Mouse (Mus musculus) mouse trophoblast stem cell (cell line): Measurements from ENCODE around the gene Ptgfrn.

Experiments used
- in situ Hi-C, 2 experiments: fragments of 300-500 bp; cut with MseI, MboI; formaldehyde crosslinking; loops; 2 replicates in 1 of 2; 3 replicates in 1 of 2; pipeline ENCODE4 v1.15.1; 2025

Gene Ptgfrn

GRCm38 (mm10) chr3:101003575-101004356 lies 106.3 kb downstream of the Ptgfrn start:
- in situ Hi-C loops = no loop called here

GRCm38 (mm10) chr3:100999732-101000131 lies 110.3 kb downstream of the Ptgfrn start:
- in situ Hi-C loops = loop anchor here in 1 of 2 experiments (25.0 kb wide), 1 partner anchor 463 kb away; no protein-coding TSS in a partner anchor

DNA sequence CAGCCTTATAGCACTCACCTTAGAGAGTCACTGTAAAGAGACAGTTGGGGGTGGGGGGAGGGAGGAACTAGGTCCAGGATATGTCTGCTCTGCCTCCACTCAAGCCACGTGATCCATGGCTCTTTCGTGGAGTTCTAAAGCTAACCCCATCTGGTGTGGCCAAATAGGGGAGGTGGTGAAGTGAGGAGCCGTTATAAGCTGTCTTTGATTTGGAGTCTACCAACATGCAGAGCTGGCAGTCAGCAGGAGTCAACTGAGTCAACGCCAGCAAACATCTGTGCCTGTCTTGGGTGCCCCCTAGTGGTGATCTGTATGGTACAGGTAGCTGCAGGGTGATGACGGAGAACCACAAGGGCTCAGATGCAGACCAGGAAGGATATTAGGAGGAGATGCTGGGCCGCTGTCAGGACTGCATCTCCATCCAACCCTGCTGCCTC lies 111.2 kb downstream of the Ptgfrn start:
- in situ Hi-C loops = loop anchor here in 1 of 2 experiments (25.0 kb wide), 1 partner anchor 463 kb away; no protein-coding TSS in a partner anchor

DNA sequence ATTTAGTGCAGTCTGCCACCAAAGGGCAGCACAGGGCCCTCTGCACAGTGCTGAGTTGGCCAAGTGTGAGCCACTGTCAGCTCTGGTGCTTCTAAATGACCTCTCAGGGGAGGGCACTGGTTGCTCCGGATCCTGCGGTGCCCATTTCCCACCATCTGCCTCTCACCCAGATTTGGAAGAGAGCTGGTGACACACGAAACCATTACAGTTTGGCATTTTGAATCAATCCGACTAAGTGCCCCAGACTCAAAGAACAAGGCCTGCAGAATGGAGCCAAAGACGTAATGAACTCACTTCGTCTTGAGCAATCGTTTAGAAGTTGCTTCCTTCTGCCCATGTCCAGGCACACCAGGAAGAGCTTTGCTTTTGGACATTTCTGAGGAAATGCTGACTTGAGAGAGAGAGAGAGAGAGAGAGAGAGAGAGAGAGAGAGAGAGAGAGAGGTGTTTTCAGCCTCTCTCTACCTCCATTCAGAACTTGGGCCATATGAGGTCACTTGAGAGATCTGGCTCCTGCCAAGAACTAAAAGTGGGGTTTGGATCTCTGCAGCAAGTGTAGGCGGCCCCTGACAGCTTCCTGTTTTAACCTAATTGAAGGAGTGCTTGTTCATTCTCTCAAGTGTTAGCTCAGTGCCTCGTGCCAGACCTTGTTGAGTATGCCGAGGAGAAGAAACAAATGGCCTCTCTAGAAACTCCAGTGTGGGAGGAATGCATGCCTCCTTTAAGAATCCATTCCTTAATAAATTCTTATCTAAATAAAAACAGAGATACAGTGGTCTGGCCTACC lies 112.1 kb downstream of the Ptgfrn start:
- in situ Hi-C loops = loop anchor here in 1 of 2 experiments (25.0 kb wide), 1 partner anchor 464 kb away; no protein-coding TSS in a partner anchor

- in situ Hi-C loops = loop anchor here in 1 of 2 experiments (25.0 kb wide), 1 partner anchor 468 kb away; no protein-coding TSS in a partner anchor
These were observed 115.8 kb downstream of the Ptgfrn start for GRCm38 (mm10) chr3:100994252-100994651.

- in situ Hi-C loops = loop anchor here in 1 of 2 experiments (25.0 kb wide), 1 partner anchor 469 kb away; no protein-coding TSS in a partner anchor
These were observed 116.4 kb downstream of the Ptgfrn start for GRCm38 (mm10) chr3:100993718-100994117.

DNA sequence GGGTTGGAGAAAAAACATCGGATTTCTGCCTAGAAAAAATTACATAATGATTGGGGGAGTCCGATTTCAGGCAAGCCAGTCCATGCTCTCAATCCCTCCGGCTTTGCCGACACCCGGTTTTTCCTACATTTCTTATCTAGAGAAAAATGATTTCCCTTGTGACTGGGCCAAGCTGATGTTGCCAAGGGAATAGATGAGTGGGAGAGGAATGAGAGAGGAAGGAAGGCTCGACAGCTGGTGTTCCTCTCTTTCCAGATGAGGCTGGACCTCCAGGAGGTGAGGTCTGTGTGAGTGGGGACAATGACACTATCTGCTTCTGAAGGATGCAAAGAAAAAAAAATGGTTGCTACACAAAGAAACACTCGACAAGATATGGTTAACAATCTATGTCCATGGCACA lies 116.9 kb downstream of the Ptgfrn start:
- in situ Hi-C loops = loop anchor here in 1 of 2 experiments (25.0 kb wide), 1 partner anchor 469 kb away; no protein-coding TSS in a partner anchor
